In genomic region chr8:120912463-120912862, GRCm38 (mm10) we compare ENCODE assay signal across 13 mouse cellular contexts.
"Had no signal": no experiment of that assay in that cellular context is flagged by ENCODE, and none has a peak within 500 bp of the region (broad histone marks: within the 10 kb centered on the region; RNA-seq: fewer than 3 reads in every experiment).

No protein-coding gene starts in this region.

- H3K4me3 ChIP-seq: layer of hippocampus, adult 2 months; liver, embryonic 13.5 days; midbrain, embryonic 13.5 days had no signal

- DNase-seq: kidney, adult 18-20 months; kidney, postnatal 10 days; kidney, postnatal 4 days; left cerebral cortex, postnatal 4 days; liver; liver, embryonic 13.5 days; liver, postnatal 0 days; lung, postnatal 36 days; right cerebral cortex, postnatal 14 days; thymus, adult 2 months; thymus, postnatal 25 days had no signal

- H3K36me3 ChIP-seq: liver, embryonic 13.5 days; midbrain, embryonic 13.5 days had no signal

- H3K27ac ChIP-seq: layer of hippocampus, adult 2 months; liver, embryonic 13.5 days; midbrain, embryonic 13.5 days had no signal

- H3K9ac ChIP-seq: liver, embryonic 13.5 days; liver, postnatal 0 days; midbrain, embryonic 13.5 days had no signal

- H3K4me1 ChIP-seq: liver, embryonic 13.5 days; midbrain, embryonic 13.5 days had no signal

- ATAC-seq: liver, postnatal 0 days; midbrain, embryonic 13.5 days had no signal

- H3K9me3 ChIP-seq: liver, embryonic 13.5 days; midbrain, embryonic 13.5 days had no signal

- H3K4me2 ChIP-seq: liver, embryonic 13.5 days; midbrain, embryonic 13.5 days had no signal

- H3K27me3 ChIP-seq: liver, embryonic 13.5 days; midbrain, embryonic 13.5 days had no signal
